Mouse (Mus musculus) cerebellum, adult 2 months (tissue): ENCODE measurements at regions not wholly inside any gene's neighbourhood (a gene's known extent, or its start where the extent isn't known, plus 50 kb on each side); places are given as distances from the start of the nearest gene placed in this dataset.

ENCODE experiments used
- CTCF ChIP-seq: fragments of 200-500 bp; IDR thresholded peaks from 2 replicates; pipeline ENCODE4 v1.5.1; 2011; ENCODE audit warnings: low read depth, mild to moderate bottlenecking, control low read depth, low read length, moderate library complexity, borderline replicate concordance; ENCODE audit not compliant: insufficient read depth
- POLR2A ChIP-seq: fragments of 200-500 bp; IDR thresholded peaks from 2 replicates; pipeline ENCODE4 v1.6.1; 2011; ENCODE audit warnings: low read length, control low read depth, borderline replicate concordance; ENCODE audit not compliant: insufficient read depth

DNA sequence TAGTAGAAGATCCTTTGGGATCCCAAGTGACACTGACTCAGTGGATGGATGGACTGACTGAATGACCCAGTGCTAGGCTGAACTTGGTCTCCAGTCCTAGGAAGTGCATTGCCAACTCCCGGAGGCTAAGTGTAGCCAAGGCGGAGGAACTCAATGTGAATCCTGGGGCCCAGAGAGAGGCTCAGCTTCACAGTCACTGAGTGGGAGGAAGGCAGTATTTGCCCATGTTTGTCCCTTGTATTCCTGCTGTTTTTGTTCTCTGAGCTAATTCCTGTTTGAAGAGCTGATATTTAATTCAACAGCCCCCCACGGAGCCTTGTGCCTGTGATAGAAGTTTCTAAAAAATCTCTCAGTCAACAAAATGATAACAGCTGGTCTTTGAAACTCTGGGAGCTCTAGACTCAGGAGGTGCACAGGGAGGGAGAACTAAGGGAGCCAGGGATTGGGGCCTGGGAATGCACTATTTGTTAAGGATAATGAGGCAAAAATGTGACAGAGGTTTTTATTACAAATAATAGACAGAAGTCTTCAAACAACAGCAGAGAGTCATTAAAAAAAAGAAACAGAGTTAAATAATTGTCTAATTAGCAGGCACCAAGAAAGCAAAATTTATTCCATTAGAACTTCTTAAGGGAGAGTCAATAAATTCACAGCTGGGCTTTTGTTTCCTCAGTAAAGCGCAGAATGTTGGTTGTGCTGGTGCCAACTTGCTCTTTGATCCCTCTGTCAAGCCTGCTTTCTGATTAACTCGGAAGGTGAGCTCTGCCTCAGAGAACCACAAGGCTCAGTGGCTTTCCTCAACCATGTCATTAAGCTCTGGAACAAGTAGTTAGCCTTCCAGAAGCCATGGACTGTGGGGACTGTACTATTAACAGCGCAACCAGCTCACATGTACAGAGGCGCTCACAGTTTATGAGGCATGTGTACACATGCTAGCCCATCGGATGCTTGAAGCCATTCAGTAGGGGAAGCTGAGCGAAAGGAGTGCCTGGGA lies 259.2 kb downstream of the Igsf11 start:
- TF ChIP-seq CTCF (no peak), POLR2A (no peak)
